Mouse (Mus musculus): ENCODE results near the gene Ugt1a7c. TPM values are rescaled to one million over a fixed set of nuclear protein-coding genes. Genes with fewer than 3 reads are reported as not detected.
"Not testable (repeated sequence)": the region's sequence is repeated elsewhere in the genome, so short reads cannot be mapped to it uniquely, and the experiment has no call there.

The Ugt1a7c gene
- total and polyA plus RNA-seq, 3 experiments, result not detected

- no peak for TF ChIP-seq POLR2AphosphoS2 (IDR thresholded peaks at IDR 0.05; ENCODE audit: low read length)
- no peak for TF ChIP-seq MAFK (IDR thresholded peaks at IDR 0.05; ENCODE audit: borderline replicate concordance, low read depth, low read length)
- TF ChIP-seq USF2 (IDR thresholded peaks at IDR 0.05; ENCODE audit: borderline replicate concordance in 1 of 2, insufficient read depth in 1 of 2, low read depth in 1 of 2, low read length in 2 of 2), result no peak
- TF ChIP-seq ZKSCAN1 (IDR thresholded peaks at IDR 0.05; ENCODE audit: low read depth, low read length), result no peak
- TF ChIP-seq TBP (IDR thresholded peaks at IDR 0.05; ENCODE audit: low read depth, low read length), result no peak
- TF ChIP-seq MAZ (IDR thresholded peaks at IDR 0.05; ENCODE audit: low read depth, low read length), result no peak
- no peak for TF ChIP-seq HCFC1 (IDR thresholded peaks at IDR 0.05; ENCODE audit: low read depth, low read length)
- no peak for TF ChIP-seq SMC3 (IDR thresholded peaks at IDR 0.05; ENCODE audit: low read depth, low read length)
- no peak for TF ChIP-seq ZC3H11A (IDR thresholded peaks at IDR 0.05; ENCODE audit: low read depth, low read length)
- no peak for TF ChIP-seq RCOR1 (IDR thresholded peaks at IDR 0.05; ENCODE audit: low read depth, low read length)
- no peak for TF ChIP-seq RAD21 (IDR thresholded peaks at IDR 0.05; ENCODE audit: low read depth, low read length)
- no peak for TF ChIP-seq POLR2A (IDR thresholded peaks at IDR 0.05; ENCODE audit: control insufficient read depth in 1 of 2, insufficient read depth in 1 of 2, low read depth in 1 of 2, low read length in 2 of 2, poor library complexity in 1 of 2)
- no peak for TF ChIP-seq CTCF (IDR thresholded peaks at IDR 0.05 in 2 of 3, conservative IDR thresholded peaks at IDR 0.05 in 1 of 3; ENCODE audit: control insufficient read depth in 1 of 3, insufficient read depth in 1 of 3, low read depth in 2 of 3, low read length in 3 of 3, poor library complexity in 1 of 3, severe bottlenecking in 1 of 3)
- no peak for TF ChIP-seq NRF1 (IDR thresholded peaks at IDR 0.05; ENCODE audit: insufficient read depth, low read depth, low read length, poor library complexity, severe bottlenecking)
- no peak for TF ChIP-seq KAT2A (conservative IDR thresholded peaks at IDR 0.05; ENCODE audit: low read depth, low read length)
- TF ChIP-seq SIN3A (IDR thresholded peaks at IDR 0.05; ENCODE audit: low read length), result no peak
- no peak for TF ChIP-seq ELF1 (IDR thresholded peaks at IDR 0.05; ENCODE audit: low read depth, low read length)
- no peak for TF ChIP-seq NELFE (IDR thresholded peaks at IDR 0.05; ENCODE audit: low read depth, low read length)
- no peaks in the 10 kb centered on the region for H3K9me3 ChIP-seq (replicated peaks; ENCODE audit: insufficient read depth, low read length)
- no peak overlapping the region for H3K27ac ChIP-seq (ENCODE audit: control insufficient read depth, low read depth, low read length)
- no peaks in the 10 kb centered on the region for H3K27me3 ChIP-seq (ENCODE audit: control insufficient read depth in 1 of 2, insufficient read depth in 2 of 2, low read length in 2 of 2)
- no peak overlapping the region for H3K9ac ChIP-seq (ENCODE audit: control insufficient read depth, low read depth, low read length, poor library complexity, severe bottlenecking)
- H3K36me3 ChIP-seq (ENCODE audit: control insufficient read depth in 1 of 2, insufficient read depth in 2 of 2, low read length in 2 of 2), result no peaks in the 10 kb centered on the region
- no peaks in the 10 kb centered on the region for H3K79me2 ChIP-seq (ENCODE audit: control insufficient read depth, insufficient read depth, low read length, poor library complexity)
- no peak for DNase-seq (ENCODE audit: low read depth, low spot score)
- H3K4me1 ChIP-seq (ENCODE audit: control insufficient read depth in 1 of 2, insufficient read depth in 2 of 2, low read length in 2 of 2), result no peaks in the 10 kb centered on the region
- H3K4me3 ChIP-seq (ENCODE audit: control insufficient read depth in 1 of 2, insufficient read depth in 1 of 2, low read depth in 2 of 2, low read length in 2 of 2), result no peak overlapping the region
Measured at GRCm38 (mm10) chr1:88133908-88134456, 39.1 kb downstream of the Ugt1a7c start.

GRCm38 (mm10) chr1:88134457-88135011 is 39.7 kb downstream of the Ugt1a7c start, which contains the start of gene Ugt1a6a:
Ugt1a6a (plus strand) TSS chr1:88134809.
- not testable (repeated sequence) for H3K27ac ChIP-seq (ENCODE audit: control insufficient read depth, low read depth, low read length); H3K27me3 ChIP-seq (ENCODE audit: control insufficient read depth in 1 of 2, insufficient read depth in 2 of 2, low read length in 2 of 2); H3K4me3 ChIP-seq (ENCODE audit: control insufficient read depth in 1 of 2, insufficient read depth in 1 of 2, low read depth in 2 of 2, low read length in 2 of 2); H3K79me2 ChIP-seq (ENCODE audit: control insufficient read depth, insufficient read depth, low read length, poor library complexity); H3K9me3 ChIP-seq (replicated peaks; ENCODE audit: insufficient read depth, low read length); DNase-seq (ENCODE audit: low read depth, low spot score); H3K9ac ChIP-seq (ENCODE audit: control insufficient read depth, low read depth, low read length, poor library complexity, severe bottlenecking); H3K36me3 ChIP-seq (ENCODE audit: control insufficient read depth in 1 of 2, insufficient read depth in 2 of 2, low read length in 2 of 2); H3K4me1 ChIP-seq (ENCODE audit: control insufficient read depth in 1 of 2, insufficient read depth in 2 of 2, low read length in 2 of 2)
- 0 out of 2 replicates have a peak, but pooled peaks have one; percentile 27 for TF ChIP-seq BHLHE40 (IDR thresholded peaks at IDR 0.05; ENCODE audit: borderline replicate concordance, low read depth, low read length)

- not testable (repeated sequence) for H3K27me3 ChIP-seq (ENCODE audit: control insufficient read depth in 1 of 2, insufficient read depth in 2 of 2, low read length in 2 of 2); H3K4me1 ChIP-seq (ENCODE audit: control insufficient read depth in 1 of 2, insufficient read depth in 2 of 2, low read length in 2 of 2); H3K79me2 ChIP-seq (ENCODE audit: control insufficient read depth, insufficient read depth, low read length, poor library complexity); H3K9me3 ChIP-seq (replicated peaks; ENCODE audit: insufficient read depth, low read length); H3K27ac ChIP-seq (ENCODE audit: control insufficient read depth, low read depth, low read length); H3K36me3 ChIP-seq (ENCODE audit: control insufficient read depth in 1 of 2, insufficient read depth in 2 of 2, low read length in 2 of 2); H3K4me3 ChIP-seq (ENCODE audit: control insufficient read depth in 1 of 2, insufficient read depth in 1 of 2, low read depth in 2 of 2, low read length in 2 of 2); H3K9ac ChIP-seq (ENCODE audit: control insufficient read depth, low read depth, low read length, poor library complexity, severe bottlenecking)
- peak; percentile 18 for DNase-seq (ENCODE audit: low read depth, low spot score)
Measured at GRCm38 (mm10) chr1:88135229-88135904, 40.5 kb downstream of the Ugt1a7c start.
